8 mouse cellular contexts compared by ENCODE assay signal in genomic region chr13:35743196-35743595, GRCm38 (mm10).
DNase-seq lines count a peak whose midpoint lies in the region; ATAC-seq and TF ChIP-seq lines count a peak whose summit lies in the region.

No protein-coding gene starts in this region.

- no peak for TF ChIP-seq CTCF in layer of hippocampus, adult 2 months (conservative IDR thresholded peaks at IDR 0.05)

- H3K27ac ChIP-seq in forebrain, embryonic 16.5 days (ENCODE audit: low read length) = no peak overlapping the region
- H3K27ac ChIP-seq in liver, embryonic 13.5 days = peak overlapping the region; percentile 96
- no peak overlapping the region for H3K27ac ChIP-seq in stomach, embryonic 16.5 days (ENCODE audit: low read length)
- H3K27ac ChIP-seq in layer of hippocampus, adult 2 months = no peak overlapping the region

- peaks cover 38% of the 10 kb centered on the region for H3K4me1 ChIP-seq in megakaryocyte, embryonic 14.5 days
- H3K4me1 ChIP-seq in forebrain, embryonic 16.5 days (replicated peaks; ENCODE audit: control insufficient read depth, insufficient read depth, low read length) = peaks cover 16% of the 10 kb centered on the region
- peaks cover 62% of the 10 kb centered on the region for H3K4me1 ChIP-seq in liver, embryonic 13.5 days (replicated peaks)
- peaks cover 9% of the 10 kb centered on the region; the same call in 1 of the 2 replicates for H3K4me1 ChIP-seq in stomach, embryonic 16.5 days (ENCODE audit: control insufficient read depth, insufficient read depth, low read length)

- peaks cover 22% of the 10 kb centered on the region for H3K36me3 ChIP-seq in megakaryocyte, embryonic 14.5 days (replicated peaks; ENCODE audit: low read length)
- H3K36me3 ChIP-seq in forebrain, embryonic 16.5 days (ENCODE audit: control insufficient read depth, insufficient read depth) = no peaks in the 10 kb centered on the region
- H3K36me3 ChIP-seq in liver, embryonic 13.5 days = 0 out of 2 replicates have a peak, but pooled peaks cover 4% of the 10 kb centered on the region
- 0 out of 2 replicates have a peak, but pooled peaks cover 4% of the 10 kb centered on the region for H3K36me3 ChIP-seq in stomach, embryonic 16.5 days (ENCODE audit: control insufficient read depth, insufficient read depth, low read length)

- DNase-seq in liver, embryonic 13.5 days = no peak
- no peak for DNase-seq in layer of hippocampus, postnatal 10 days (ENCODE audit: low spot score in 2 of 2)
- DNase-seq in thymus, postnatal 36 days = no peak
- DNase-seq in layer of hippocampus, adult 2 months (ENCODE audit: low spot score in 2 of 2) = no peak

- no peak overlapping the region for H3K9ac ChIP-seq in forebrain, embryonic 16.5 days (replicated peaks; ENCODE audit: low read depth, low read length)
- H3K9ac ChIP-seq in liver, embryonic 13.5 days = peak overlapping the region; percentile 99
- no peak overlapping the region for H3K9ac ChIP-seq in stomach, embryonic 16.5 days (ENCODE audit: low read length)

- no peak for ATAC-seq in megakaryocyte, adult 5-6 weeks (ENCODE audit: poor library complexity, severe bottlenecking)
- no peak for ATAC-seq in forebrain, embryonic 16.5 days
- ATAC-seq in liver, embryonic 13.5 days (ENCODE audit: low read depth) = no peak
- ATAC-seq in stomach, embryonic 16.5 days (ENCODE audit: insufficient read depth, low FRiP score) = no peak

- H3K27me3 ChIP-seq in megakaryocyte, embryonic 14.5 days (replicated peaks) = peaks cover 3% of the 10 kb centered on the region
- H3K27me3 ChIP-seq in forebrain, embryonic 16.5 days (replicated peaks; ENCODE audit: control insufficient read depth, insufficient read depth, low read length) = peaks cover 19% of the 10 kb centered on the region
- H3K27me3 ChIP-seq in liver, embryonic 13.5 days = no peaks in the 10 kb centered on the region; the same call in 1 of the 2 replicates
- no peaks in the 10 kb centered on the region; the same call in 1 of the 2 replicates for H3K27me3 ChIP-seq in stomach, embryonic 16.5 days (ENCODE audit: control insufficient read depth, insufficient read depth, low read length)

- WGBS in forebrain, embryonic 16.5 days = 68% methylated on average over 1 of the region's 1 CpGs
- 15% methylated on average over 1 of the region's 1 CpGs for WGBS in liver, embryonic 13.5 days (ENCODE audit: insufficient replicate concordance)
- 36% methylated on average over 1 of the region's 1 CpGs for WGBS in stomach, embryonic 16.5 days

- peak overlapping the region; percentile 96 for H3K4me2 ChIP-seq in forebrain, embryonic 16.5 days (ENCODE audit: low read length)
- peak overlapping the region; percentile 98 for H3K4me2 ChIP-seq in liver, embryonic 13.5 days
- H3K4me2 ChIP-seq in stomach, embryonic 16.5 days (ENCODE audit: low read depth, low read length) = peak overlapping the region; percentile 81

- peak overlapping the region; percentile 96 for H3K4me3 ChIP-seq in megakaryocyte, embryonic 14.5 days (replicated peaks)
- no peak overlapping the region for H3K4me3 ChIP-seq in forebrain, embryonic 16.5 days (replicated peaks; ENCODE audit: low read length)
- peak overlapping the region; percentile 99 for H3K4me3 ChIP-seq in liver, embryonic 13.5 days (replicated peaks)
- H3K4me3 ChIP-seq in stomach, embryonic 16.5 days (replicated peaks; ENCODE audit: low read length) = peak overlapping the region; percentile 93
- no peak overlapping the region for H3K4me3 ChIP-seq in layer of hippocampus, adult 2 months

- peaks cover 16% of the 10 kb centered on the region for H3K9me3 ChIP-seq in megakaryocyte, embryonic 14.5 days
- peaks cover 6% of the 10 kb centered on the region for H3K9me3 ChIP-seq in forebrain, embryonic 16.5 days (ENCODE audit: control insufficient read depth, low read length)
- no peaks in the 10 kb centered on the region for H3K9me3 ChIP-seq in liver, embryonic 13.5 days (replicated peaks)
- H3K9me3 ChIP-seq in stomach, embryonic 16.5 days (replicated peaks; ENCODE audit: control insufficient read depth, low read length) = peaks cover 13% of the 10 kb centered on the region; the same call in 1 of the 2 replicates

Comparison
In these comparisons a context has a peak if more than half of its experiments do, and no peak if none do; other contexts are left out.
1. H3K4me3 ChIP-seq: peak in megakaryocyte, embryonic 14.5 days (single experiment), liver, embryonic 13.5 days (single experiment) and stomach, embryonic 16.5 days (single experiment); none in forebrain, embryonic 16.5 days (single experiment) and layer of hippocampus, adult 2 months (single experiment).
2. Peak in every context shown above with its lines, with median percentiles within 50 percentile points of each other: H3K4me2 ChIP-seq.